Mouse (Mus musculus) induced T-regulatory cell, adult 2 months (primary cell): Measurements from ENCODE around the gene Cyp2d9.
"Not testable (repeated sequence)": the region's sequence is repeated elsewhere in the genome, so short reads cannot be mapped to it uniquely, and the experiment has no call there.

Experiments
- DNase-seq: peaks from one replicate; pipeline ENCODE4 v3.0.0-alpha.2; 2012; ENCODE audit warnings: low read depth

The Cyp2d9 gene

GRCm38 (mm10) chr15:82450045-82450444, 16.8 kb downstream of the Cyp2d9 start:
- not testable (repeated sequence) for DNase-seq

- DNase-seq: not testable (repeated sequence)
Observed at GRCm38 (mm10) chr15:82452133-82452532, 18.9 kb downstream of the Cyp2d9 start.

GRCm38 (mm10) chr15:82453501-82453900, 20.3 kb downstream of the Cyp2d9 start:
- not testable (repeated sequence) for DNase-seq

- not testable (repeated sequence) for DNase-seq
Observed at GRCm38 (mm10) chr15:82456086-82456790, 23.0 kb downstream of the Cyp2d9 start.

- no peak for DNase-seq
Observed at GRCm38 (mm10) chr15:82457064-82458021, 24.1 kb downstream of the Cyp2d9 start.

- DNase-seq: not testable (repeated sequence)
Observed at GRCm38 (mm10) chr15:82459266-82459665, 26.0 kb downstream of the Cyp2d9 start.

- DNase-seq: no peak
Observed at GRCm38 (mm10) chr15:82464701-82465100, 31.5 kb downstream of the Cyp2d9 start.

- DNase-seq: not testable (repeated sequence)
Observed at GRCm38 (mm10) chr15:82494273-82494672, 61.0 kb downstream of the Cyp2d9 start.
